Mouse (Mus musculus): ENCODE data around the gene Adam12.
"Not testable (repeated sequence)": the region's sequence is repeated elsewhere in the genome, so short reads cannot be mapped to it uniquely, and the experiment has no call there.

Gene Adam12

GRCm38 (mm10) chr7:133891298-133891697, 340.6 kb downstream of the Adam12 start:
- in situ Hi-C loops (cut with MboI; ENCODE audit: unreplicated experiment in 2 of 2), result no loop called here

- in situ Hi-C loops (cut with MboI; ENCODE audit: unreplicated experiment in 2 of 2), result no loop called here
Observed at GRCm38 (mm10) chr7:133889986-133890385, 342.0 kb downstream of the Adam12 start.

GRCm38 (mm10) chr7:133888926-133889920, 342.7 kb downstream of the Adam12 start:
- in situ Hi-C loops (cut with MboI; ENCODE audit: unreplicated experiment in 2 of 2), result no loop called here

GRCm38 (mm10) chr7:133884759-133885431, 347.1 kb downstream of the Adam12 start:
- in situ Hi-C loops (cut with MboI; ENCODE audit: unreplicated experiment in 2 of 2), result not testable (repeated sequence)

- in situ Hi-C loops (cut with MboI; ENCODE audit: unreplicated experiment in 2 of 2), result no loop called here
Observed at GRCm38 (mm10) chr7:133879761-133880160, 352.2 kb downstream of the Adam12 start.

- in situ Hi-C loops (cut with MboI; ENCODE audit: unreplicated experiment in 2 of 2), result no loop called here
Observed at GRCm38 (mm10) chr7:133876646-133877342, 355.2 kb downstream of the Adam12 start.

- in situ Hi-C loops (cut with MboI; ENCODE audit: unreplicated experiment in 2 of 2), result no loop called here
Observed at GRCm38 (mm10) chr7:133876139-133876538, 355.8 kb downstream of the Adam12 start.

GRCm38 (mm10) chr7:133872701-133873100, 359.2 kb downstream of the Adam12 start:
- in situ Hi-C loops (cut with MboI; ENCODE audit: unreplicated experiment in 2 of 2), result loop anchor here (25.0 kb wide), 2 partner anchors 1765 to 1865 kb away; no protein-coding TSS in a partner anchor

- in situ Hi-C loops (cut with MboI; ENCODE audit: unreplicated experiment in 2 of 2), result loop anchor here (25.0 kb wide), 2 partner anchors 1767 to 1867 kb away; no protein-coding TSS in a partner anchor
Observed at GRCm38 (mm10) chr7:133870265-133870664, 361.7 kb downstream of the Adam12 start.

- in situ Hi-C loops (cut with MboI; ENCODE audit: unreplicated experiment in 2 of 2), result loop anchor here (25.0 kb wide), 2 partner anchors 1774 to 1874 kb away; no protein-coding TSS in a partner anchor
Observed at GRCm38 (mm10) chr7:133863684-133864083, 368.3 kb downstream of the Adam12 start.

- in situ Hi-C loops (cut with MboI; ENCODE audit: unreplicated experiment in 2 of 2), result loop anchor here (25.0 kb wide), 2 partner anchors 1774 to 1874 kb away; no protein-coding TSS in a partner anchor
Observed at GRCm38 (mm10) chr7:133863151-133863550, 368.8 kb downstream of the Adam12 start.

- in situ Hi-C loops (cut with MboI; ENCODE audit: unreplicated experiment in 2 of 2), result loop anchor here (25.0 kb wide), 2 partner anchors 1775 to 1875 kb away; no protein-coding TSS in a partner anchor
Observed at GRCm38 (mm10) chr7:133862723-133863122, 369.2 kb downstream of the Adam12 start.

GRCm38 (mm10) chr7:133862233-133862632, 369.7 kb downstream of the Adam12 start:
- in situ Hi-C loops (cut with MboI; ENCODE audit: unreplicated experiment in 2 of 2), result loop anchor here (25.0 kb wide), 2 partner anchors 1775 to 1875 kb away; no protein-coding TSS in a partner anchor

GRCm38 (mm10) chr7:133859548-133859947, 372.4 kb downstream of the Adam12 start:
- in situ Hi-C loops (cut with MboI; ENCODE audit: unreplicated experiment in 2 of 2), result loop anchor here (5.0 to 25.0 kb wide), 3 partner anchors 1628 to 1878 kb away; no protein-coding TSS in a partner anchor

GRCm38 (mm10) chr7:133858506-133858905, 373.4 kb downstream of the Adam12 start:
- in situ Hi-C loops (cut with MboI; ENCODE audit: unreplicated experiment in 2 of 2), result loop anchor here (5.0 to 25.0 kb wide), 3 partner anchors 1629 to 1879 kb away; no protein-coding TSS in a partner anchor

GRCm38 (mm10) chr7:133856278-133856677, 375.7 kb downstream of the Adam12 start:
- in situ Hi-C loops (cut with MboI; ENCODE audit: unreplicated experiment in 2 of 2), result loop anchor here (5.0 to 25.0 kb wide), 3 partner anchors 1631 to 1881 kb away; no protein-coding TSS in a partner anchor

GRCm38 (mm10) chr7:133850735-133851134, 381.2 kb downstream of the Adam12 start:
- in situ Hi-C loops (cut with MboI; ENCODE audit: unreplicated experiment in 2 of 2), result loop anchor here (25.0 kb wide), 2 partner anchors 1787 to 1887 kb away; no protein-coding TSS in a partner anchor

- in situ Hi-C loops (cut with MboI; ENCODE audit: unreplicated experiment in 2 of 2), result loop anchor here in 1 of 2 experiments (10.0 to 25.0 kb wide), 2 partner anchors 1627 to 1889 kb away; no protein-coding TSS in a partner anchor
Observed at GRCm38 (mm10) chr7:133848180-133848579, 383.8 kb downstream of the Adam12 start.

- in situ Hi-C loops (cut with MboI; ENCODE audit: unreplicated experiment in 2 of 2), result loop anchor here in 1 of 2 experiments (10.0 to 25.0 kb wide), 2 partner anchors 1628 to 1890 kb away; no protein-coding TSS in a partner anchor
Observed at GRCm38 (mm10) chr7:133847175-133847574, 384.8 kb downstream of the Adam12 start.

GRCm38 (mm10) chr7:133842079-133842478, 389.9 kb downstream of the Adam12 start:
- in situ Hi-C loops (cut with MboI; ENCODE audit: unreplicated experiment in 2 of 2), result loop anchor here in 1 of 2 experiments (10.0 to 25.0 kb wide), 2 partner anchors 1633 to 1895 kb away; no protein-coding TSS in a partner anchor
